Mouse (Mus musculus): ENCODE results near the gene B3gntl1.

GRCm38 (mm10) chr11:121698381-121698955 is 25.5 kb upstream of the B3gntl1 start:
- TF ChIP-seq POLR2AphosphoS5 (IDR thresholded peaks at IDR 0.05; ENCODE audit: insufficient replicate concordance, low read depth, low read length) (no peak), CTCF (IDR thresholded peaks at IDR 0.05; ENCODE audit: low read depth, low read length) (no peak)

Data from G1E (cell line).